Mouse (Mus musculus): ENCODE results near the gene Rhov. TPM values are rescaled to one million over a fixed set of nuclear protein-coding genes. Genes with fewer than 3 reads are reported as not detected.

Gene Rhov
- polyA plus RNA-seq, 1 experiment from 2014 or later = 15.5 TPM

GRCm38 (mm10) chr2:119250377-119250776 is 20.7 kb downstream of the Rhov start:
- Histone ChIP-seq H3K4me3 (replicated peaks) (no peak overlapping the region), H3K27me3 (peaks cover 18% of the 10 kb centered on the region), H3K36me3 (no peaks in the 10 kb centered on the region), H3K9me3 (no peaks in the 10 kb centered on the region), H3K4me1 (replicated peaks) (0 out of 2 replicates have a peak, but pooled peaks cover 4% of the 10 kb centered on the region), H3K4me2 (replicated peaks) (no peak overlapping the region), H3K27ac (no peak overlapping the region), H3K9ac (replicated peaks) (no peak overlapping the region)
- 65% methylated on average over 5 of the region's 5 CpGs for WGBS
- ATAC-seq = 0 out of 2 replicates have a peak, but pooled peaks have one; percentile 36

DNA sequence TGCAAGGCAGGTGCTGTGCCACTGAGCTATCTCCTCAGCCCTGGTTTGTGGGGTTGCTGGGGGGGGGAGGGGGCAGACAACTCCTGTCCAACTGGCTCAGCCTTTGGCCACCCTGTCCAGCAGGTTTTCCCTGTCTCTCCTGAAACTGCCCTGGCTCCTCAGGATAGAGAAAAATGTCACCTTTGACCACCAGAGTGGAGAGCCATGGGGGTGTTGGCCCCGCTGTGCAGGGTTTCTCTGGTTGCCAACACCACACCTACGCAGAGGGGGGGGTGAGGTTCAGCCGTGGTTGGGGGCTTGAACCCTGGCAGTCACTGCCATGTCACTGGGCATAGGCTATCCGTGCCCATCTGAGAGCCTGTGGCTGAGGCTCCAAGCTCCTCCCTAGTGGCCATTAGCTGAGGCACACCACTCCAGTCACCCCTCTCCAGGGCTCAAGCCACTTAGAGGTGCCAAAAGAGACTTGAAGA is 21.4 kb downstream of the Rhov start:
- H3K36me3 ChIP-seq = no peaks in the 10 kb centered on the region
- no peak overlapping the region for H3K4me2 ChIP-seq (replicated peaks)
- H3K9ac ChIP-seq (replicated peaks) = no peak overlapping the region
- H3K4me3 ChIP-seq (replicated peaks) = no peak overlapping the region
- WGBS = 79% methylated on average over 4 of the region's 4 CpGs
- no peak for ATAC-seq
- no peak overlapping the region for H3K27ac ChIP-seq
- no peaks in the 10 kb centered on the region for H3K9me3 ChIP-seq
- H3K27me3 ChIP-seq = peaks cover 12% of the 10 kb centered on the region
- 0 out of 2 replicates have a peak, but pooled peaks cover 4% of the 10 kb centered on the region for H3K4me1 ChIP-seq (replicated peaks)

DNA sequence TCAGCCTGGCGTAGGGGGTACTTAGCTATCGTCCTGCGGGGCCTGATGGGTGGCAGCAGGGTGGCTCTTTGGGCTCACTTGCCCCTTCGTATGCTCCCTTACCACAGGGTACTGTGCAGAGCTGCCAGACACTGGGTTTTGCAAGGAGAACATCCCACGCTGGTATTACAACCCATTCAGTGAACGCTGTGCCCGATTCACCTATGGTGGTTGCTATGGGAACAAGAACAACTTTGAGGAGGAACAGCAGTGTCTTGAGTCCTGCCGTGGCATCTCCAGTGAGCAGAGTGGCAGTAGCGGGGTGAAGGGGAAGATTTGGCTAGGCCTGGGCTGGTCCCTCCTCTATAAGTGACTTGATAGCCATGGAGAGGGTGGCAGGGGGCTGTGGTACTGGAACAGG is 23.2 kb downstream of the Rhov start:
- no peak overlapping the region for H3K4me2 ChIP-seq (replicated peaks)
- no peak overlapping the region for H3K9ac ChIP-seq (replicated peaks)
- 0 out of 2 replicates have a peak, but pooled peaks cover 2% of the 10 kb centered on the region for H3K27me3 ChIP-seq
- no peak for ATAC-seq
- H3K4me3 ChIP-seq (replicated peaks) = no peak overlapping the region
- no peaks in the 10 kb centered on the region for H3K9me3 ChIP-seq
- no peak overlapping the region for H3K27ac ChIP-seq
- H3K4me1 ChIP-seq (replicated peaks) = 0 out of 2 replicates have a peak, but pooled peaks cover 4% of the 10 kb centered on the region
- 80% methylated on average over 9 of the region's 9 CpGs for WGBS
- no peaks in the 10 kb centered on the region for H3K36me3 ChIP-seq

DNA sequence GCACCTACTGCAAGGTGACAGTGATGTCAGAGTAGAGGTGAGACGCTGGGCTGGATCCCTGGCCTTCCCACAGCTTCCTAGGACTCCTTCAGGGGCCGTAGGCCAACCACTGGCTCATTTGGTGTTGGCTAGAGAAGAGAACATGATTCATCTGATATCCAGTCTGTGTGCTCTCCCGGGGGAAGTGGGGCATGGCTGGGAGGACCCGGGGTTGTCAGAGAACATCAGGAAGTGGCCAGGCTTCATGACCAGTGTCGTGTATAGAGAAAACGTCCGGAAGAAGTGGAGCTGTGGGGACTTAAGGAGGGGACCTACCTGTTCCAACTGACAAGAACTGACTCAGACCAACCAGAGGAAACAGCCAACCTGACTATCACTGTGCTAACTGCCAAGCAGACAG is 25.8 kb downstream of the Rhov start:
- no peak overlapping the region for H3K27ac ChIP-seq
- no peak overlapping the region for H3K9ac ChIP-seq (replicated peaks)
- no peak overlapping the region for H3K4me3 ChIP-seq (replicated peaks)
- ATAC-seq = no peak
- 91% methylated on average over 7 of the region's 7 CpGs for WGBS
- no peak overlapping the region for H3K4me2 ChIP-seq (replicated peaks)
- no peaks in the 10 kb centered on the region for H3K9me3 ChIP-seq
- H3K4me1 ChIP-seq (replicated peaks) = no peaks in the 10 kb centered on the region
- no peaks in the 10 kb centered on the region for H3K36me3 ChIP-seq
- H3K27me3 ChIP-seq = peaks cover under 1% of the 10 kb centered on the region

GRCm38 (mm10) chr2:119242548-119242947 is 28.5 kb downstream of the Rhov start:
- Histone ChIP-seq H3K4me1 (replicated peaks) (peaks cover 6% of the 10 kb centered on the region), H3K27me3 (peaks cover 28% of the 10 kb centered on the region), H3K4me3 (replicated peaks) (no peak overlapping the region), H3K4me2 (replicated peaks) (no peak overlapping the region), H3K9me3 (no peaks in the 10 kb centered on the region), H3K27ac (no peak overlapping the region), H3K9ac (replicated peaks) (no peak overlapping the region), H3K36me3 (no peaks in the 10 kb centered on the region)
- 84% methylated on average over 9 of the region's 9 CpGs for WGBS
- no peak for ATAC-seq

- no peaks in the 10 kb centered on the region for H3K9me3 ChIP-seq
- WGBS = 85% methylated on average over 4 of the region's 4 CpGs
- no peak overlapping the region for H3K9ac ChIP-seq (replicated peaks)
- H3K27ac ChIP-seq = no peak overlapping the region
- no peak overlapping the region for H3K4me2 ChIP-seq (replicated peaks)
- H3K4me1 ChIP-seq (replicated peaks) = peaks cover 14% of the 10 kb centered on the region
- ATAC-seq = no peak
- H3K36me3 ChIP-seq = no peaks in the 10 kb centered on the region
- no peak overlapping the region for H3K4me3 ChIP-seq (replicated peaks)
- H3K27me3 ChIP-seq = peaks cover 45% of the 10 kb centered on the region
These were observed 30.3 kb downstream of the Rhov start for GRCm38 (mm10) chr2:119240819-119241186.

DNA sequence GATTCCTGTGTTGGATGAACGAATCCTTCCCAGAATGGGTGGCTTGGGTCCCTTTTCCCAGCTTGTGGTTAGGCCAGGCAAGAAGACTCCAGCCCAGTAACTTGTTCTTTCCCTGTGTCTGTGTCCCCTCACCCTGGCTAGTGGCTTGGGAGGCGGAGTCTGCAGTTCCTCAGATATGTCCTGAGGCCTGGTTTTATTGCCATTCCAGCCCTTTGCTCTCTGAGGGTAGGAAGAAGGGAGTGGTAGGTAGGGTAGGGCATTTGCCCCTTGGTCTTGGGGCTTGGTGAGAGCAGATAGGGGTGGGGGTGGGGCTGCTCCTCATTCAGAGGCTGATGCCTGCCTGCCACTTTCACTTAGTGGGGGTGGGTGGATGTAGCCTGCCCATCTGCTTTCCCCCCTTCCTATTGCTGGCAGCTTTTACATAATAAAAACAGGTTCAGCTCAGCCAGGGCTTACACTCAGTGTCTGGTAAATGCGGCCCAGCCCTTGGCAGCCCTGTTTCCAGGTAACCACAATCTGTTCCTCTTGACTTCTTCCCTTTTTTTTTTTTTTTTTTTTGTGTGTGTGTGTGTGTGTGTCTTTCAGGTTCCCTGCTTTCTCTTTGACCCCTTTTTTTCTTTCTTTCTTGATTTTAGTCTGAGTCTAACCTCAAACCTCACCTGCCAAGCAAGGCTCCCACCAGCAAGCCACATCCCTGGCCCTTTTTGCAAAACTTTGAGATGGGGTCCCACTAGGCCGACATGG is 30.8 kb downstream of the Rhov start:
- Histone ChIP-seq H3K4me1 (replicated peaks) (peaks cover 14% of the 10 kb centered on the region), H3K27me3 (peaks cover 51% of the 10 kb centered on the region), H3K9ac (replicated peaks) (no peak overlapping the region), H3K36me3 (no peaks in the 10 kb centered on the region), H3K4me2 (replicated peaks) (no peak overlapping the region), H3K9me3 (no peaks in the 10 kb centered on the region), H3K27ac (no peak overlapping the region), H3K4me3 (replicated peaks) (no peak overlapping the region)
- ATAC-seq = no peak
- WGBS = 62% methylated on average over 4 of the region's 4 CpGs

DNA sequence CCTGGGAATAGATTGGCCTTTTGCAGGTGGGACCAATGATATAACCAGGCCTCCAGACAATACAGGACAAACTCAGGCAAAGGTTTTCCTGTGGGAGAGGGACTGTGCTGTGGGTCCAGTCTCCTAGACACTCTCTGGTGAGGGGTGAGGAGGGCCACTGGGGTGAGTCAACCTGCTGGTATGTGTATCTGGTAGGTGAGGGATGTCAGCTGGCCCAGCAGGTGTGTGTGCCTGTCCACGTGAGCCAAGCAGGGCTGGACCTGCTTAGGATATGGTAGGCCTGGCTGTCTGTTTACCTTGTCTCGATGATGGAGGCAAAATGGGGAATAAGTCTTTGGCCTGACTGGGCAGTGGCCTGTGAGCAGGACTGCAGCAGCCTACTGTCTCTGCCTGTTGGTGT is 32.4 kb downstream of the Rhov start:
- Histone ChIP-seq H3K4me3 (replicated peaks) (no peak overlapping the region), H3K9me3 (no peaks in the 10 kb centered on the region), H3K4me2 (replicated peaks) (no peak overlapping the region), H3K27ac (no peak overlapping the region), H3K4me1 (replicated peaks) (peaks cover 14% of the 10 kb centered on the region), H3K36me3 (no peaks in the 10 kb centered on the region), H3K27me3 (peaks cover 59% of the 10 kb centered on the region), H3K9ac (replicated peaks) (no peak overlapping the region)
- ATAC-seq = no peak
- WGBS = 81% methylated on average over 2 of the region's 2 CpGs

DNA sequence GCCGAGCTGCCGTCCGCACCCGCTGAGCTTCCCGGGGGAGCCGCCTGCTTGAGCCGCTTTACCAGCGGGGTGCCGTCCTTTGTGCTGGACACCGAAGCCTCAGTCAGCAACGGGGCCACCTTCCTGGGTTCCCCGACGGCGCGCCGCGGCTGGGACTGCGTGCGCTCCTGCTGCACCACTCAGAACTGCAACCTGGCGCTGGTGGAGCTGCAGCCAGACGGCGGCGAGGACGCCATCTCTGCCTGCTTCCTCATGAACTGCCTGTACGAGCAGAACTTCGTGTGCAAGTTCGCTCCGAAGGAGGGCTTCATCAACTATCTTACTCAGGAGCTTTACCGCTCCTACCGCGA is 33.2 kb downstream of the Rhov start:
- Histone ChIP-seq H3K9ac (replicated peaks) (0 out of 2 replicates have a peak overlapping the region, but pooled peaks have one; percentile 44), H3K27ac (no peak overlapping the region), H3K27me3 (peaks cover 62% of the 10 kb centered on the region), H3K4me1 (replicated peaks) (peaks cover 14% of the 10 kb centered on the region), H3K9me3 (no peaks in the 10 kb centered on the region), H3K4me2 (replicated peaks) (peak overlapping the region; percentile 62), H3K4me3 (replicated peaks) (peak overlapping the region; percentile 42), H3K36me3 (no peaks in the 10 kb centered on the region)
- WGBS = 2% methylated on average over 31 of the region's 31 CpGs
- no peak for ATAC-seq

GRCm38 (mm10) chr2:119237210-119237870 is 33.7 kb downstream of the Rhov start, which contains the start of gene Spint1:
TSS of gene Spint1 (plus strand) at chr2:119237362.
- 0 out of 2 replicates have a peak, but pooled peaks have one; percentile 30 for ATAC-seq
- no peaks in the 10 kb centered on the region for H3K36me3 ChIP-seq
- H3K9ac ChIP-seq (replicated peaks) = peak within 1 kb of the TSS; percentile 44
- H3K27ac ChIP-seq = no peak within 1 kb of the TSS
- no peaks in the 10 kb centered on the region for H3K9me3 ChIP-seq
- peak within 1 kb of the TSS; percentile 42 for H3K4me3 ChIP-seq (replicated peaks)
- H3K4me1 ChIP-seq (replicated peaks) = peaks cover 14% of the 10 kb centered on the region
- H3K27me3 ChIP-seq = peaks cover 62% of the 10 kb centered on the region
- peak within 1 kb of the TSS; percentile 62 for H3K4me2 ChIP-seq (replicated peaks)
- WGBS = under 1% methylated on average over 73 of the region's 73 CpGs

- 0 out of 2 replicates have a peak, but pooled peaks have one; percentile 4 for ATAC-seq
- 7% methylated on average over 25 of the region's 25 CpGs for WGBS
- Histone ChIP-seq H3K27ac (no peak overlapping the region), H3K4me2 (replicated peaks) (peak overlapping the region; percentile 62), H3K9me3 (no peaks in the 10 kb centered on the region), H3K27me3 (peaks cover 62% of the 10 kb centered on the region), H3K4me3 (replicated peaks) (peak overlapping the region; percentile 42), H3K9ac (replicated peaks) (peak overlapping the region; percentile 44), H3K36me3 (no peaks in the 10 kb centered on the region), H3K4me1 (replicated peaks) (peaks cover 14% of the 10 kb centered on the region)
These were observed 34.3 kb downstream of the Rhov start for GRCm38 (mm10) chr2:119236682-119237209.
